Mouse (Mus musculus): ENCODE measurements around the gene Cnot4. TPM values are rescaled to one million over a fixed set of nuclear protein-coding genes. Genes with fewer than 3 reads are reported as not detected.
A peak's percentile ranks its signal among the peaks of the same experiment; 100 is the strongest.

Gene Cnot4
- polyA plus RNA-seq, 1 experiment from 2014 or later, result 24.7 TPM

GRCm38 (mm10) chr6:35133246-35133578 is 312 bp downstream of the Cnot4 start:
- peak; percentile 93 for ATAC-seq
- WGBS, result 0% methylated on average over 20 of the region's 25 CpGs
- no peaks in the 10 kb centered on the region for H3K27me3 ChIP-seq (replicated peaks)
- H3K4me3 ChIP-seq (replicated peaks), result peak overlapping the region; percentile 81
- peak overlapping the region; percentile 93 for H3K27ac ChIP-seq
- H3K4me1 ChIP-seq (replicated peaks), result 0 out of 2 replicates have a peak, but pooled peaks cover 2% of the 10 kb centered on the region
- H3K9ac ChIP-seq, result peak overlapping the region; percentile 84
- H3K9me3 ChIP-seq, result no peaks in the 10 kb centered on the region
- H3K36me3 ChIP-seq, result no peaks in the 10 kb centered on the region
- H3K4me2 ChIP-seq (replicated peaks), result peak overlapping the region; percentile 90

GRCm38 (mm10) chr6:35132806-35133205 is 718 bp downstream of the Cnot4 start:
- Histone ChIP-seq H3K9ac (peak overlapping the region; percentile 84), H3K4me1 (replicated peaks) (0 out of 2 replicates have a peak, but pooled peaks cover 2% of the 10 kb centered on the region), H3K9me3 (no peaks in the 10 kb centered on the region), H3K36me3 (no peaks in the 10 kb centered on the region), H3K4me2 (replicated peaks) (peak overlapping the region; percentile 90), H3K4me3 (replicated peaks) (peak overlapping the region; percentile 81), H3K27ac (peak overlapping the region; percentile 93), H3K27me3 (replicated peaks) (no peaks in the 10 kb centered on the region)
- 0% methylated on average over 11 of the region's 11 CpGs for WGBS
- peak; percentile 13 for ATAC-seq

- Histone ChIP-seq H3K4me1 (replicated peaks) (no peaks in the 10 kb centered on the region), H3K27ac (no peak overlapping the region), H3K27me3 (replicated peaks) (no peaks in the 10 kb centered on the region), H3K9ac (no peak overlapping the region), H3K9me3 (no peaks in the 10 kb centered on the region), H3K4me3 (replicated peaks) (no peak overlapping the region), H3K36me3 (no peaks in the 10 kb centered on the region), H3K4me2 (replicated peaks) (no peak overlapping the region)
- 91% methylated on average over 2 of the region's 2 CpGs for WGBS
- ATAC-seq, result no peak
Measured at GRCm38 (mm10) chr6:35122488-35122887, 11.0 kb downstream of the Cnot4 start.

- ATAC-seq, result no peak
- WGBS, result 94% methylated on average over 3 of the region's 3 CpGs
- Histone ChIP-seq H3K9ac (no peak overlapping the region), H3K36me3 (no peaks in the 10 kb centered on the region), H3K4me1 (replicated peaks) (no peaks in the 10 kb centered on the region), H3K27me3 (replicated peaks) (no peaks in the 10 kb centered on the region), H3K4me3 (replicated peaks) (no peak overlapping the region), H3K27ac (no peak overlapping the region), H3K4me2 (replicated peaks) (no peak overlapping the region), H3K9me3 (no peaks in the 10 kb centered on the region)
Measured at GRCm38 (mm10) chr6:35121925-35122324, 11.6 kb downstream of the Cnot4 start.

GRCm38 (mm10) chr6:35102457-35102856 is 31.1 kb downstream of the Cnot4 start:
- Histone ChIP-seq H3K9me3 (no peaks in the 10 kb centered on the region), H3K4me1 (replicated peaks) (no peaks in the 10 kb centered on the region), H3K27ac (no peak overlapping the region), H3K4me2 (replicated peaks) (no peak overlapping the region), H3K4me3 (replicated peaks) (no peak overlapping the region), H3K36me3 (no peaks in the 10 kb centered on the region), H3K9ac (no peak overlapping the region), H3K27me3 (replicated peaks) (no peaks in the 10 kb centered on the region)
- WGBS, result 83% methylated on average over 1 of the region's 1 CpGs
- ATAC-seq, result no peak

GRCm38 (mm10) chr6:35084927-35085326 is 48.6 kb downstream of the Cnot4 start:
- no peak for ATAC-seq
- Histone ChIP-seq H3K27ac (no peak overlapping the region), H3K9me3 (no peaks in the 10 kb centered on the region), H3K4me1 (replicated peaks) (no peaks in the 10 kb centered on the region), H3K27me3 (replicated peaks) (no peaks in the 10 kb centered on the region), H3K9ac (no peak overlapping the region), H3K4me3 (replicated peaks) (no peak overlapping the region), H3K4me2 (replicated peaks) (no peak overlapping the region), H3K36me3 (no peaks in the 10 kb centered on the region)
- WGBS, result 96% methylated on average over 3 of the region's 3 CpGs

- no peaks in the 10 kb centered on the region for H3K9me3 ChIP-seq
- H3K9ac ChIP-seq, result no peak overlapping the region
- ATAC-seq, result no peak
Measured at GRCm38 (mm10) chr6:35075148-35075547, 58.4 kb downstream of the Cnot4 start.

GRCm38 (mm10) chr6:35071261-35071660 is 62.3 kb downstream of the Cnot4 start:
- Histone ChIP-seq H3K27ac (no peak overlapping the region), H3K4me3 (replicated peaks) (no peak overlapping the region), H3K9ac (no peak overlapping the region), H3K4me1 (replicated peaks) (no peaks in the 10 kb centered on the region), H3K27me3 (replicated peaks) (no peaks in the 10 kb centered on the region), H3K9me3 (no peaks in the 10 kb centered on the region), H3K36me3 (0 out of 2 replicates have a peak, but pooled peaks cover 9% of the 10 kb centered on the region), H3K4me2 (replicated peaks) (no peak overlapping the region)
- WGBS, result 87% methylated on average over 3 of the region's 3 CpGs
- no peak for ATAC-seq

More at GRCm38 (mm10) chr6:35075148-35075547, 58.4 kb downstream of the Cnot4 start:
- H3K36me3 ChIP-seq, result 0 out of 2 replicates have a peak, but pooled peaks cover 9% of the 10 kb centered on the region
- 94% methylated on average over 9 of the region's 9 CpGs for WGBS
- no peak overlapping the region for H3K4me2 ChIP-seq (replicated peaks)
- no peak overlapping the region for H3K27ac ChIP-seq
- no peaks in the 10 kb centered on the region for H3K4me1 ChIP-seq (replicated peaks)
- H3K4me3 ChIP-seq (replicated peaks), result no peak overlapping the region
- no peaks in the 10 kb centered on the region for H3K27me3 ChIP-seq (replicated peaks)

- Histone ChIP-seq H3K4me3 (replicated peaks) (no peak overlapping the region), H3K4me1 (replicated peaks) (no peaks in the 10 kb centered on the region), H3K9me3 (no peaks in the 10 kb centered on the region), H3K9ac (no peak overlapping the region), H3K27me3 (replicated peaks) (no peaks in the 10 kb centered on the region), H3K27ac (no peak overlapping the region), H3K4me2 (replicated peaks) (no peak overlapping the region), H3K36me3 (peaks cover 13% of the 10 kb centered on the region)
- 17% methylated on average over 1 of the region's 1 CpGs for WGBS
- no peak for ATAC-seq
Measured at GRCm38 (mm10) chr6:35062446-35062845, 71.1 kb downstream of the Cnot4 start.

GRCm38 (mm10) chr6:35043127-35043526 is 90.4 kb downstream of the Cnot4 start:
- no peak for ATAC-seq
- Histone ChIP-seq H3K27ac (no peak overlapping the region), H3K4me1 (replicated peaks) (no peaks in the 10 kb centered on the region), H3K36me3 (no peaks in the 10 kb centered on the region), H3K9ac (no peak overlapping the region), H3K27me3 (replicated peaks) (no peaks in the 10 kb centered on the region), H3K9me3 (no peaks in the 10 kb centered on the region), H3K4me2 (replicated peaks) (no peak overlapping the region), H3K4me3 (replicated peaks) (no peak overlapping the region)
- 88% methylated on average over 1 of the region's 1 CpGs for WGBS

- no peak for ATAC-seq
- no peaks in the 10 kb centered on the region for H3K4me1 ChIP-seq (replicated peaks)
- WGBS, result 90% methylated on average over 11 of the region's 11 CpGs
- H3K4me3 ChIP-seq (replicated peaks), result no peak overlapping the region
- H3K36me3 ChIP-seq, result no peaks in the 10 kb centered on the region
- no peak overlapping the region for H3K9ac ChIP-seq
- no peak overlapping the region for H3K4me2 ChIP-seq (replicated peaks)
- no peaks in the 10 kb centered on the region for H3K9me3 ChIP-seq
- no peak overlapping the region for H3K27ac ChIP-seq
- H3K27me3 ChIP-seq (replicated peaks), result no peaks in the 10 kb centered on the region
Measured at GRCm38 (mm10) chr6:35033341-35033740, 100.2 kb downstream of the Cnot4 start.

- H3K9ac ChIP-seq, result no peak overlapping the region
- ATAC-seq, result no peak
- WGBS, result 70% methylated on average over 2 of the region's 2 CpGs
- H3K9me3 ChIP-seq, result no peaks in the 10 kb centered on the region
- no peaks in the 10 kb centered on the region for H3K4me1 ChIP-seq (replicated peaks)
- no peak overlapping the region for H3K4me3 ChIP-seq (replicated peaks)
- no peaks in the 10 kb centered on the region for H3K36me3 ChIP-seq
- no peaks in the 10 kb centered on the region for H3K27me3 ChIP-seq (replicated peaks)
- H3K27ac ChIP-seq, result no peak overlapping the region
- no peak overlapping the region for H3K4me2 ChIP-seq (replicated peaks)
Measured at GRCm38 (mm10) chr6:35032704-35033103, 100.8 kb downstream of the Cnot4 start.

- Histone ChIP-seq H3K9ac (no peak overlapping the region), H3K27me3 (replicated peaks) (no peaks in the 10 kb centered on the region), H3K4me2 (replicated peaks) (no peak overlapping the region), H3K4me3 (replicated peaks) (no peak overlapping the region), H3K27ac (no peak overlapping the region), H3K4me1 (replicated peaks) (no peaks in the 10 kb centered on the region), H3K9me3 (no peaks in the 10 kb centered on the region), H3K36me3 (no peaks in the 10 kb centered on the region)
- no peak for ATAC-seq
- WGBS, result 86% methylated on average over 4 of the region's 4 CpGs
Measured at GRCm38 (mm10) chr6:35030811-35031210, 102.7 kb downstream of the Cnot4 start.

Measured in intestine, embryonic 15.5 days (tissue).